Mouse (Mus musculus) hindbrain, embryonic 12.5 days (tissue): ENCODE data around the gene Taf1c. TPM values are rescaled to one million over a fixed set of nuclear protein-coding genes. Genes with fewer than 3 reads are reported as not detected.

Source experiments
- ATAC-seq: fragments of 200-750 bp; cut with Nextera tagmentation; 2 replicates; pipeline ENCODE4 v1.8.0; 2017; ENCODE audit warnings: moderate TSS enrichment; ENCODE audit not compliant: low FRiP score
- H3K27ac ChIP-seq: fragments of 300-500 bp; sonication (generic); 2 replicates; pipeline ENCODE4 v1.5.1; 2016; ENCODE audit warnings: mild to moderate bottlenecking
- H3K27me3 ChIP-seq: fragments of 300-500 bp; sonication (generic); 2 replicates; pipeline ENCODE4 v1.6.1; 2016; ENCODE audit warnings: mild to moderate bottlenecking
- H3K36me3 ChIP-seq: fragments of 300-500 bp; sonication (generic); 2 replicates; pipeline ENCODE4 v1.6.1; 2016; ENCODE audit warnings: mild to moderate bottlenecking
- H3K4me1 ChIP-seq: fragments of 300-500 bp; sonication (generic); 2 replicates; pipeline ENCODE4 v1.6.1; 2016
- H3K4me2 ChIP-seq: fragments of 300-500 bp; sonication (generic); replicated peaks from 2 replicates; pipeline ENCODE4 v1.6.1; 2016; ENCODE audit warnings: mild to moderate bottlenecking
- H3K4me3 ChIP-seq: fragments of 300-500 bp; sonication (generic); 2 replicates; pipeline ENCODE4 v1.5.1; 2016; ENCODE audit warnings: mild to moderate bottlenecking
- H3K9ac ChIP-seq: fragments of 300-500 bp; sonication (generic); 2 replicates; pipeline ENCODE4 v1.6.1; 2016; ENCODE audit warnings: mild to moderate bottlenecking, moderate library complexity
- H3K9me3 ChIP-seq: fragments of 300-500 bp; sonication (generic); replicated peaks from 2 replicates; pipeline ENCODE4 v1.6.1; 2016; ENCODE audit warnings: mild to moderate bottlenecking
- WGBS: fragments of 180-500 bp; shearing (Covaris S2); methylation state at CpG from one replicate; pipeline ENCODE4 v1.1.7; 2016; 5-methylcytosine and 5-hydroxymethylcytosine counted together
- polyA plus RNA-seq: library from polyadenylated mRNA; unstranded; fragments of >200 nt; fragmentation: Nextera tagmentation; extraction: Ambion mirVana; gene quantifications from 2 replicates; pipeline ENCODE4 v1.2.1, GENCODE M21; 2016

Gene Taf1c
- polyA plus RNA-seq, 1 experiment from 2014 or later = 14.9 TPM

GRCm38 (mm10) chr8:119635378-119635777, 30.4 kb upstream of the Taf1c start, which contains the start of gene Kcng4:
TSS of gene Kcng4 (minus strand) at chr8:119635680.
- Histone ChIP-seq H3K27ac (no peak within 1 kb of the TSS), H3K4me3 (no peak within 1 kb of the TSS), H3K4me1 (peaks cover 35% of the 10 kb centered on the region), H3K27me3 (peaks cover 18% of the 10 kb centered on the region), H3K4me2 (no peak within 1 kb of the TSS), H3K36me3 (no peaks in the 10 kb centered on the region), H3K9ac (no peak within 1 kb of the TSS), H3K9me3 (no peaks in the 10 kb centered on the region)
- ATAC-seq = no peak
- WGBS = 48% methylated on average over 6 of the region's 6 CpGs

GRCm38 (mm10) chr8:119634616-119635336, 29.8 kb upstream of the Taf1c start:
- Histone ChIP-seq H3K9me3 (no peaks in the 10 kb centered on the region), H3K4me1 (peaks cover 35% of the 10 kb centered on the region), H3K4me3 (no peak overlapping the region), H3K9ac (no peak overlapping the region), H3K27ac (no peak overlapping the region), H3K27me3 (peaks cover 18% of the 10 kb centered on the region), H3K4me2 (no peak overlapping the region), H3K36me3 (no peaks in the 10 kb centered on the region)
- WGBS = 16% methylated on average over 14 of the region's 14 CpGs
- ATAC-seq = no peak

GRCm38 (mm10) chr8:119632909-119633308, 27.9 kb upstream of the Taf1c start:
- peaks cover 18% of the 10 kb centered on the region for H3K27me3 ChIP-seq
- H3K36me3 ChIP-seq = no peaks in the 10 kb centered on the region
- 54% methylated on average over 29 of the region's 29 CpGs for WGBS
- no peak overlapping the region for H3K9ac ChIP-seq
- no peak for ATAC-seq
- H3K4me1 ChIP-seq = peaks cover 38% of the 10 kb centered on the region
- no peak overlapping the region for H3K4me2 ChIP-seq
- H3K9me3 ChIP-seq = no peaks in the 10 kb centered on the region
- no peak overlapping the region for H3K27ac ChIP-seq
- 0 out of 2 replicates have a peak overlapping the region, but pooled peaks have one; percentile 2 for H3K4me3 ChIP-seq

- peaks cover 45% of the 10 kb centered on the region for H3K4me1 ChIP-seq
- H3K4me3 ChIP-seq = no peak overlapping the region
- H3K9me3 ChIP-seq = no peaks in the 10 kb centered on the region
- H3K27me3 ChIP-seq = peaks cover 18% of the 10 kb centered on the region
- no peaks in the 10 kb centered on the region for H3K36me3 ChIP-seq
- no peak overlapping the region for H3K9ac ChIP-seq
- no peak for ATAC-seq
- H3K27ac ChIP-seq = no peak overlapping the region
- H3K4me2 ChIP-seq = no peak overlapping the region
- 90% methylated on average over 9 of the region's 9 CpGs for WGBS
Measured at GRCm38 (mm10) chr8:119632246-119632645, 27.2 kb upstream of the Taf1c start.

- H3K36me3 ChIP-seq = no peaks in the 10 kb centered on the region
- 23% methylated on average over 3 of the region's 3 CpGs for WGBS
- H3K27me3 ChIP-seq = peaks cover 18% of the 10 kb centered on the region
- peak overlapping the region; percentile 48; the same call in 1 of the 2 replicates for H3K27ac ChIP-seq
- H3K4me1 ChIP-seq = peaks cover 39% of the 10 kb centered on the region
- no peaks in the 10 kb centered on the region for H3K9me3 ChIP-seq
- no peak overlapping the region for H3K9ac ChIP-seq
- H3K4me3 ChIP-seq = no peak overlapping the region
- H3K4me2 ChIP-seq = no peak overlapping the region
- ATAC-seq = peak; percentile 62; the same call in 1 of the 2 replicates
Measured at GRCm38 (mm10) chr8:119630841-119631240, 25.8 kb upstream of the Taf1c start.

GRCm38 (mm10) chr8:119627613-119628359, 22.8 kb upstream of the Taf1c start:
- H3K4me2 ChIP-seq = no peak overlapping the region
- 34% methylated on average over 10 of the region's 10 CpGs for WGBS
- no peak overlapping the region for H3K9ac ChIP-seq
- no peak overlapping the region for H3K4me3 ChIP-seq
- peaks cover 4% of the 10 kb centered on the region for H3K27me3 ChIP-seq
- ATAC-seq = no peak
- no peak overlapping the region for H3K27ac ChIP-seq
- no peaks in the 10 kb centered on the region for H3K36me3 ChIP-seq
- peaks cover 22% of the 10 kb centered on the region for H3K4me1 ChIP-seq
- H3K9me3 ChIP-seq = no peaks in the 10 kb centered on the region

GRCm38 (mm10) chr8:119627199-119627598, 22.2 kb upstream of the Taf1c start:
- H3K4me1 ChIP-seq = peaks cover 21% of the 10 kb centered on the region

GRCm38 (mm10) chr8:119625788-119626187, 20.8 kb upstream of the Taf1c start:
- Histone ChIP-seq H3K4me2 (no peak overlapping the region), H3K4me3 (no peak overlapping the region), H3K9me3 (no peaks in the 10 kb centered on the region), H3K27me3 (no peaks in the 10 kb centered on the region), H3K36me3 (no peaks in the 10 kb centered on the region), H3K9ac (no peak overlapping the region), H3K4me1 (peaks cover 13% of the 10 kb centered on the region), H3K27ac (no peak overlapping the region)
- no peak for ATAC-seq
- 76% methylated on average over 22 of the region's 22 CpGs for WGBS

More at GRCm38 (mm10) chr8:119627199-119627598, 22.2 kb upstream of the Taf1c start:
- Histone ChIP-seq H3K9ac (no peak overlapping the region), H3K4me2 (no peak overlapping the region), H3K27me3 (no peaks in the 10 kb centered on the region), H3K36me3 (no peaks in the 10 kb centered on the region), H3K9me3 (no peaks in the 10 kb centered on the region), H3K4me3 (no peak overlapping the region), H3K27ac (no peak overlapping the region)
- 78% methylated on average over 7 of the region's 7 CpGs for WGBS
- no peak for ATAC-seq

GRCm38 (mm10) chr8:119624916-119625315, 19.9 kb upstream of the Taf1c start:
- Histone ChIP-seq H3K36me3 (no peaks in the 10 kb centered on the region), H3K9me3 (no peaks in the 10 kb centered on the region), H3K4me3 (no peak overlapping the region), H3K4me2 (no peak overlapping the region), H3K4me1 (peaks cover 9% of the 10 kb centered on the region), H3K27me3 (no peaks in the 10 kb centered on the region), H3K27ac (no peak overlapping the region), H3K9ac (no peak overlapping the region)
- 87% methylated on average over 7 of the region's 7 CpGs for WGBS
- ATAC-seq = no peak

- H3K36me3 ChIP-seq = no peaks in the 10 kb centered on the region
Measured at GRCm38 (mm10) chr8:119623744-119624143, 18.7 kb upstream of the Taf1c start.

GRCm38 (mm10) chr8:119623061-119623460, 18.0 kb upstream of the Taf1c start:
- H3K4me3 ChIP-seq = no peak overlapping the region
- peaks cover 13% of the 10 kb centered on the region for H3K4me1 ChIP-seq
- H3K9me3 ChIP-seq = no peaks in the 10 kb centered on the region
- H3K36me3 ChIP-seq = no peaks in the 10 kb centered on the region
- ATAC-seq = no peak
- H3K4me2 ChIP-seq = no peak overlapping the region
- H3K27me3 ChIP-seq = no peaks in the 10 kb centered on the region
- 77% methylated on average over 8 of the region's 8 CpGs for WGBS
- H3K9ac ChIP-seq = no peak overlapping the region
- no peak overlapping the region for H3K27ac ChIP-seq

More at GRCm38 (mm10) chr8:119623744-119624143, 18.7 kb upstream of the Taf1c start:
- no peak overlapping the region for H3K4me3 ChIP-seq
- ATAC-seq = no peak
- no peak overlapping the region for H3K9ac ChIP-seq
- no peak overlapping the region for H3K27ac ChIP-seq
- WGBS = 79% methylated on average over 1 of the region's 1 CpGs
- no peaks in the 10 kb centered on the region for H3K27me3 ChIP-seq
- H3K4me1 ChIP-seq = peaks cover 13% of the 10 kb centered on the region
- no peak overlapping the region for H3K4me2 ChIP-seq
- H3K9me3 ChIP-seq = no peaks in the 10 kb centered on the region

GRCm38 (mm10) chr8:119622555-119622954, 17.5 kb upstream of the Taf1c start:
- Histone ChIP-seq H3K4me1 (peaks cover 8% of the 10 kb centered on the region), H3K4me2 (no peak overlapping the region), H3K4me3 (no peak overlapping the region), H3K27ac (no peak overlapping the region), H3K9me3 (no peaks in the 10 kb centered on the region), H3K27me3 (no peaks in the 10 kb centered on the region), H3K36me3 (no peaks in the 10 kb centered on the region), H3K9ac (no peak overlapping the region)
- no peak for ATAC-seq
- WGBS = 59% methylated on average over 4 of the region's 4 CpGs
